Mouse (Mus musculus): ENCODE data around the gene Gm28269. TPM values are rescaled to one million over a fixed set of nuclear protein-coding genes. Genes with fewer than 3 reads are reported as not detected.

The Gm28269 gene
- total RNA-seq (2023), result not detected

DNA sequence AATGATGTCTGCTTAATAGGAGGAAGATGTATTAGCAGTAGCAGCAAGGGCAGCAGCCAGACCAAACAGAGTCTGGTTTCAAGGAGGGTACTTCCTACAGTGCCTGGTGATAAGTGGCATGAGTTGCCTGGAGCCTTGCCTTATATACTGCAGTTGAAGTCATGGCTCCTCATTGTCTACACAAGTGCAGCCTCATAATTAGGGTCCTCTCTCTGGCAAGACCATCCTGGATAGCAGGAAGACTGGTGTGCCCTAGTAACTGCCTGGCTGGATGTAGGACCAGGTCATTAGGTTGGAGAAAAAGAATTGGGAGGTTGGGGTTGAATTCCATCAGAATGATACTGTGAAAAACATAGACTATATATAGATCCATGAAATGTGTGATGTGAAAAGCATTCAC, at the start of gene Gm28269:
TSS of gene Gm28269 (minus strand) at position 101 of the 400 bp plus-strand sequence.

DNA sequence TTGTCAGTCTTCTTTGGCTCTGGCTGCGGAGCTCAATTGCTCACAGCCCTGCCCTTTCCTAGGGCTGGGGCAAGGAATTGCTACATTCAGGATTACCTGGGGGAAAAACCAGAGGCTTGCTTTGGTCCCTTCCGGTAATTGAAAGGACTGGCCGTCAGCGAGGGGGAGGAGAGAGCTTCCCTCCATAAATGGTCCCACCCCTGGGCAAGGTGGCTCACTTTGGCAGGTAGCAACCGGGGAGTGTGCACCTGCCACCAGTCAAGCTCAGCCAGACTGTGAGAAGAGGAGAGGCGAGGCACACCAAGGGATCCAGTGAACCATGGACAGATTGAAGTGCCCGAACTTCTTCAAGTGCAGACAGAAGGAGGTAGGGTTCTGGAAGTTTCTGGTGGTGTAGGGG, 30.1 kb downstream of the Gm28269 start, which contains the start of gene Slc6a14:
TSS of gene Slc6a14 (plus strand) at position 68 of the 400 bp plus-strand sequence.

Other genes with a start within 250 kb of the Gm28269 start
- not detected for gene Slc6a14, start 30.2 kb downstream of the Gm28269 start, total RNA-seq (2023)